Mouse (Mus musculus) kidney, embryonic 15.5 days (tissue): ENCODE data around the gene Gbp2. TPM values are rescaled to one million over a fixed set of nuclear protein-coding genes. Genes with fewer than 3 reads are reported as not detected.

Experiments used
- ATAC-seq: fragments of 200-750 bp; cut with Nextera tagmentation; replicated peaks from 2 replicates; pipeline ENCODE4 v1.8.0; 2017; ENCODE audit warnings: moderate TSS enrichment; ENCODE audit not compliant: low FRiP score
- H3K27ac ChIP-seq: fragments of 300-500 bp; sonication (generic); 2 replicates; pipeline ENCODE4 v1.5.1; 2015; ENCODE audit warnings: mild to moderate bottlenecking, inconsistent platforms
- H3K27me3 ChIP-seq: fragments of 300-500 bp; sonication (generic); 2 replicates; pipeline ENCODE4 v1.6.1; 2015; ENCODE audit warnings: inconsistent platforms
- H3K36me3 ChIP-seq: fragments of 300-500 bp; sonication (generic); 2 replicates; pipeline ENCODE4 v1.6.1; 2015; ENCODE audit warnings: inconsistent platforms
- H3K4me1 ChIP-seq: fragments of 300-500 bp; sonication (generic); 2 replicates; pipeline ENCODE4 v1.6.1; 2015; ENCODE audit warnings: inconsistent platforms
- H3K4me2 ChIP-seq: fragments of 300-500 bp; sonication (generic); 2 replicates; pipeline ENCODE4 v1.6.1; 2015; ENCODE audit warnings: moderate library complexity, mild to moderate bottlenecking, inconsistent platforms
- H3K4me3 ChIP-seq: fragments of 300-500 bp; sonication (generic); replicated peaks from 2 replicates; pipeline ENCODE4 v1.5.1; 2015; ENCODE audit warnings: mild to moderate bottlenecking, inconsistent platforms
- H3K9ac ChIP-seq: fragments of 300-500 bp; sonication (generic); 2 replicates; pipeline ENCODE4 v1.6.1; 2015; ENCODE audit warnings: mild to moderate bottlenecking, inconsistent platforms
- H3K9me3 ChIP-seq: fragments of 300-500 bp; sonication (generic); replicated peaks from 2 replicates; pipeline ENCODE4 v1.6.1; 2016; ENCODE audit warnings: inconsistent platforms
- WGBS: fragments of 180-500 bp; shearing (Covaris S2); methylation state at CpG from one replicate; pipeline ENCODE4 v1.1.7; 2015; ENCODE audit warnings: mixed read lengths; 5-methylcytosine and 5-hydroxymethylcytosine counted together
- polyA plus RNA-seq: library from polyadenylated mRNA; unstranded; fragments of >200 nt; fragmentation: Nextera tagmentation; extraction: Ambion mirVana; gene quantifications from 2 replicates; pipeline ENCODE4 v1.2.1, GENCODE M21; 2015

Gbp2 gene
- 0.95 and 1.7 TPM in 2 replicates for polyA plus RNA-seq

- H3K4me3 ChIP-seq, result peak within 1 kb of the TSS; percentile 21
- no peaks in the 10 kb centered on the region for H3K36me3 ChIP-seq
- 56% methylated on average over 4 of the region's 4 CpGs for WGBS
- H3K4me1 ChIP-seq, result no peaks in the 10 kb centered on the region
- H3K27ac ChIP-seq, result no peak within 1 kb of the TSS
- H3K27me3 ChIP-seq, result no peaks in the 10 kb centered on the region
- H3K9me3 ChIP-seq, result no peaks in the 10 kb centered on the region
- no peak for ATAC-seq
- H3K4me2 ChIP-seq, result peak within 1 kb of the TSS; percentile 44
- no peak within 1 kb of the TSS for H3K9ac ChIP-seq
Measured at GRCm38 (mm10) chr3:142620111-142620955, at the start of gene Gbp2. Gene Gbp2 (plus strand): TSS chr3:142620602.

DNA sequence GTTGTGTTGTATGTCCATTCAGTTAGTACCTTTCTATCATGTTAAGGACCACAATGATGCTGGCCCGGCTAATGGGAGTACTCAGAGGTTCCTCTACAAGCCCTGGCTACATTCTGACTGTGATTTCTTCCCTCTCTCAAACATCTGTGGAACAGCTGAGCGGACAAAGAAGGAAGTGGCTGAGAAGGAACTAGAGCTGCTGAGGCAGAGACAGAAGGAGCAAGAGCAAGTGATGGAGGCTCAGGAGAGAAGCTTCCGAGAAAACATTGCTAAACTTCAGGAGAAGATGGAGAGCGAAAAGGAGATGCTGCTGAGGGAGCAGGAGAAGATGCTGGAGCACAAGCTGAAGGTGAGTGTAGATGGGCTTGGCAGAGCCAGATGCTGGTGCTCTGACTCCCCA, 49.7 kb upstream of the Gbp2 start:
- no peaks in the 10 kb centered on the region for H3K27me3 ChIP-seq
- H3K9ac ChIP-seq, result no peak overlapping the region
- ATAC-seq, result no peak
- WGBS, result 88% methylated on average over 4 of the region's 4 CpGs
- H3K4me2 ChIP-seq, result no peak overlapping the region
- H3K36me3 ChIP-seq, result no peaks in the 10 kb centered on the region
- H3K27ac ChIP-seq, result no peak overlapping the region
- no peaks in the 10 kb centered on the region for H3K4me1 ChIP-seq
- no peak overlapping the region for H3K4me3 ChIP-seq
- no peaks in the 10 kb centered on the region for H3K9me3 ChIP-seq

DNA sequence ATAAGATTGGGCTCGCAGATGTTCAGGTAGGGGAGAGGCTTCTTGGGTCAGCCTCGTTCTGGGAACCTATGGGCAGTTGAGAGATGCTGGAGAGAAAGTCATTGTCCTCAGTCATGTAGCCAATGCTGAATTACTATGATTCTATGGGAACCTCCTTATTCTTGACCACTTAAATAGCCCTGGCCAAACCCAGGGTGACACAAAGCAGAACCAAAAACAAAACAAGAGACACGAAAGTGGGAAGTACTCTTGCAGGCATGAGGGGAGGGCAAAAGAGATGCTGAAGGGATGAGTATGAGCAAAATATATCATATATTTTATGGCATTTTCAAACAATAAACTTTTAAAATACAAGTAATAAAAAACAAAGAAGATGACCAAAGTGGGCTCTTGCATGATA, 43.3 kb upstream of the Gbp2 start:
- WGBS, result 86% methylated on average over 3 of the region's 3 CpGs

DNA sequence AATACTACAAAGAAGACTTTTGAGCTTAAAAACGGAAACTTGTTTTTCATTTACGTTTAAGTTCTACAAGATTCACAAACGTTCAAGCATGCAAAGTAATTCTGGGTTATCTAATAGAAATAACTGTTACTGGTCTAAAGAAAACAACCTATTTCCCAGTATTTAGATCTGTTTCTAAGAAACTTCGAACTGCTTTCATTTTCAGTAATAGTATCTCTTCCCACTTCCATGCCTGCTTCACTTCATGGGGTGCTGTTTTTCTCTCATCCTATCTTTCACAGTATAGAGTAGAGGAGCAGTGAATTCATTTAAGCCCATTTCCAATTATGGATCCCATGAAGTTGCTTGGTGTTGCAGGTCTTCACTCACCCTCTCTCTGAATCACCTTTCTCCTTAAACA, 42.1 kb upstream of the Gbp2 start:
- Histone ChIP-seq H3K27ac (no peak overlapping the region), H3K9me3 (no peaks in the 10 kb centered on the region), H3K4me2 (no peak overlapping the region), H3K27me3 (no peaks in the 10 kb centered on the region), H3K9ac (no peak overlapping the region), H3K36me3 (no peaks in the 10 kb centered on the region), H3K4me1 (no peaks in the 10 kb centered on the region), H3K4me3 (no peak overlapping the region)
- 88% methylated on average over 4 of the region's 4 CpGs for WGBS
- ATAC-seq, result no peak

More for the DNA sequence above, 43.3 kb upstream of the Gbp2 start:
- Histone ChIP-seq H3K9me3 (no peaks in the 10 kb centered on the region), H3K27ac (no peak overlapping the region), H3K36me3 (no peaks in the 10 kb centered on the region), H3K9ac (no peak overlapping the region), H3K27me3 (no peaks in the 10 kb centered on the region), H3K4me1 (no peaks in the 10 kb centered on the region), H3K4me3 (no peak overlapping the region), H3K4me2 (no peak overlapping the region)
- no peak for ATAC-seq

DNA sequence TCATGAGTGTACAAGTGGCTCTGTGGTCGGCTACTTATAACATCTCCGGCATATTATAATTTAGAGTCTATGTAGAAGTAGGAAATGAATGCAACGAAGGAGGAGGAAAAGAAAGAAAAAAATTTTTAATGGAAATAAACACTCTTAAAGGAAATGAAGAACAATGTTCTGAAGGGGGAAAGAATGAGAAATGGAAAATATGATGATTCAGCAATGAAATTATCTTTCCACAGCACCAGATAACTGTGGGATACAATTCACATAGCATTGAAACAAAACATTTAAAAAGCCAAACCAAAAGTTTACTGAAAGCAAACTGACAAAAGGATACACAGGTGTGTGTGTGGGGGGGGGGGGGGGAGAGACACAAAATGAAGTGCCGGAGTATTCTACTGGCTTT, 37.3 kb upstream of the Gbp2 start:
- H3K27me3 ChIP-seq, result no peaks in the 10 kb centered on the region
- no peak overlapping the region for H3K4me3 ChIP-seq
- no peaks in the 10 kb centered on the region for H3K36me3 ChIP-seq
- H3K9ac ChIP-seq, result no peak overlapping the region
- H3K9me3 ChIP-seq, result no peaks in the 10 kb centered on the region
- no peak overlapping the region for H3K4me2 ChIP-seq
- no peak for ATAC-seq
- no peaks in the 10 kb centered on the region for H3K4me1 ChIP-seq
- no peak overlapping the region for H3K27ac ChIP-seq
- WGBS, result 88% methylated on average over 4 of the region's 4 CpGs

DNA sequence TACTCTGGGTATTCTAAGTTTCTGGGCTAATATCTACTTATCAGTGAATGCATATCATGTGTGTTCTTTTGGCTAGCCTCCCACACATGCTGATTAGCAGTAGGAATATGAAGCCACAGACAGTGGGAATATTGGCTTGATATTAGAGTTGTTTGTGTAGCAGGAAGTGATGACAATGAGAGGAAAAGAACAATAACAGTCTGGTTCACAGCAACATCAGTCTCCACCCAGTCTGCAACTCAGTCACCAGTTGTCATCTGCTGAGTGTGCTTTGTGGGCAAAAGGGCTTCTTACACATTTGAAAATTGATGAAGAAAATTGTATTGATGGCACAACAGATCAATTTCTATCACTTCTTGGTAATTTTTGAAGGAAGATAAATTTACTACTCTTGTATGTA, 33.0 kb upstream of the Gbp2 start:
- no peaks in the 10 kb centered on the region for H3K36me3 ChIP-seq
- H3K4me2 ChIP-seq, result no peak overlapping the region
- no peak overlapping the region for H3K9ac ChIP-seq
- no peaks in the 10 kb centered on the region for H3K9me3 ChIP-seq
- H3K27ac ChIP-seq, result no peak overlapping the region
- no peak for ATAC-seq
- H3K4me3 ChIP-seq, result no peak overlapping the region
- H3K4me1 ChIP-seq, result no peaks in the 10 kb centered on the region
- no peaks in the 10 kb centered on the region for H3K27me3 ChIP-seq

- Histone ChIP-seq H3K9ac (no peak overlapping the region), H3K4me2 (no peak overlapping the region), H3K4me1 (no peaks in the 10 kb centered on the region), H3K27ac (no peak overlapping the region), H3K9me3 (no peaks in the 10 kb centered on the region), H3K27me3 (no peaks in the 10 kb centered on the region), H3K36me3 (no peaks in the 10 kb centered on the region), H3K4me3 (no peak overlapping the region)
- no peak for ATAC-seq
- WGBS, result 75% methylated on average over 2 of the region's 2 CpGs
Measured at GRCm38 (mm10) chr3:142588888-142589287, 31.5 kb upstream of the Gbp2 start.

DNA sequence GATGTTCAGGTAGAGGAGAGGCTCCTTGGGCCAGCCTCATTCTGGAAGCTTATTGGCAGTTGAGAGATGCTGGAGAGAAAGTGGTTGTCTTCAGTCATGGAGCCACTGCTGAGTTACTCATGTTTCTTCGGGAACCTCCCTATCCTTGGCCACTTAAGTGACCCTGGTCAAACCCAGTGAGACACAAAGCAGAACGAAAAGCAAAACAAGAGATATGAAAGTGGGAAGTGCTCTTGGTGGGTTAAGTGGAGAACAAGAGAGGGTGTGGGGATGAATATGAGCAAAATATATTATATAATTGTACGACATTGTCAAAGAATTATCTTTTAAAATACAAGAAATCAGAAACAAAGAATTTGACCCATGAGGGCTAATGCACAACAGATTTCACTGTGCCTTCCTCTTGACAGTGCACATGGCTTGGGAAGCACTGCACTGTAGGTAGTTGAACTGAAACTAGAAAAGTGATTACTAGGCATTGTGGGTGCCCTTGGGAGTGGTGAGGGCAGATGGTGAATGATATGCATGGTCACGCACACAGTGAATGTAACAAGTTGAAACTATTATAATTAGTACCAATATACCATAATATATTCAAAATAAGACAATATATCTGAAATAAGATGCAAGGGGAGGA, 29.9 kb upstream of the Gbp2 start:
- Histone ChIP-seq H3K4me1 (no peaks in the 10 kb centered on the region), H3K27ac (no peak overlapping the region), H3K4me2 (no peak overlapping the region), H3K9ac (no peak overlapping the region), H3K27me3 (no peaks in the 10 kb centered on the region), H3K4me3 (no peak overlapping the region), H3K9me3 (no peaks in the 10 kb centered on the region), H3K36me3 (no peaks in the 10 kb centered on the region)
- ATAC-seq, result no peak
- WGBS, result 84% methylated on average over 4 of the region's 4 CpGs

DNA sequence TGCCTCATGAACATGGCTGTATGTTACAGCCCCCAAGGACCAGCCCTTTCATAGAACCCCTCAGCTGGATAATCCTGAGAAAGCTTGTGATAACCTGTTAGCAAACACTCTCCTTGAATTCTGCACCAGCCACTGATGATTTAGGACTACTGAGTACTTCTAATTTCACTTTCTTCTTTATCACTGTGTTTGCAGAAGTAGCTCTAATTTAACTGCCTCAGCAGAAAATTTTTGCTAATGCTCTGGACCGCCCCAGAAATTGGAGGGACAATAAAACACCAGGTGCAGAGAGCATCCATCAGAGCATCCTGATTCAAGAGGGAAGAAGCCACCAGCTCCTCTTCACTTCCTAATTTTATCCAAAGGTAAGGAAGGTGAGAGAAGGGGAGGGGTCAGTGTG, 25.9 kb upstream of the Gbp2 start, which contains the start of gene Gbp2b:
Gbp2b (plus strand) TSS at position 301 of the 400 bp plus-strand sequence.
- no peaks in the 10 kb centered on the region for H3K27me3 ChIP-seq
- H3K9me3 ChIP-seq, result no peaks in the 10 kb centered on the region
- no peak for ATAC-seq
- H3K4me2 ChIP-seq, result no peak within 1 kb of the TSS
- no peak within 1 kb of the TSS for H3K27ac ChIP-seq
- no peaks in the 10 kb centered on the region for H3K36me3 ChIP-seq
- 71% methylated on average over 1 of the region's 1 CpGs for WGBS
- no peak within 1 kb of the TSS for H3K4me3 ChIP-seq
- H3K9ac ChIP-seq, result no peak within 1 kb of the TSS
- no peaks in the 10 kb centered on the region for H3K4me1 ChIP-seq

- H3K27ac ChIP-seq, result no peak overlapping the region
- no peak overlapping the region for H3K4me2 ChIP-seq
- WGBS, result 85% methylated on average over 3 of the region's 3 CpGs
- H3K36me3 ChIP-seq, result no peaks in the 10 kb centered on the region
- no peak overlapping the region for H3K4me3 ChIP-seq
- H3K9ac ChIP-seq, result no peak overlapping the region
- H3K4me1 ChIP-seq, result no peaks in the 10 kb centered on the region
- H3K9me3 ChIP-seq, result no peaks in the 10 kb centered on the region
- no peaks in the 10 kb centered on the region for H3K27me3 ChIP-seq
- ATAC-seq, result no peak
Measured at GRCm38 (mm10) chr3:142597923-142598322, 22.5 kb upstream of the Gbp2 start.

GRCm38 (mm10) chr3:142601675-142602074, 18.7 kb upstream of the Gbp2 start:
- H3K4me2 ChIP-seq, result no peak overlapping the region
- no peak overlapping the region for H3K4me3 ChIP-seq
- no peak overlapping the region for H3K27ac ChIP-seq

GRCm38 (mm10) chr3:142618658-142619057, 1.7 kb upstream of the Gbp2 start:
- Histone ChIP-seq H3K36me3 (no peaks in the 10 kb centered on the region), H3K27me3 (no peaks in the 10 kb centered on the region), H3K27ac (no peak overlapping the region), H3K4me3 (no peak overlapping the region), H3K9me3 (no peaks in the 10 kb centered on the region), H3K9ac (no peak overlapping the region), H3K4me2 (no peak overlapping the region), H3K4me1 (no peaks in the 10 kb centered on the region)
- WGBS, result 85% methylated on average over 3 of the region's 3 CpGs
- ATAC-seq, result no peak

More at GRCm38 (mm10) chr3:142601675-142602074, 18.7 kb upstream of the Gbp2 start:
- no peak for ATAC-seq
- Histone ChIP-seq H3K4me1 (no peaks in the 10 kb centered on the region), H3K27me3 (no peaks in the 10 kb centered on the region), H3K9ac (no peak overlapping the region), H3K9me3 (no peaks in the 10 kb centered on the region), H3K36me3 (no peaks in the 10 kb centered on the region)
